Mouse (Mus musculus): ENCODE data around the gene Wipi1.

DNA sequence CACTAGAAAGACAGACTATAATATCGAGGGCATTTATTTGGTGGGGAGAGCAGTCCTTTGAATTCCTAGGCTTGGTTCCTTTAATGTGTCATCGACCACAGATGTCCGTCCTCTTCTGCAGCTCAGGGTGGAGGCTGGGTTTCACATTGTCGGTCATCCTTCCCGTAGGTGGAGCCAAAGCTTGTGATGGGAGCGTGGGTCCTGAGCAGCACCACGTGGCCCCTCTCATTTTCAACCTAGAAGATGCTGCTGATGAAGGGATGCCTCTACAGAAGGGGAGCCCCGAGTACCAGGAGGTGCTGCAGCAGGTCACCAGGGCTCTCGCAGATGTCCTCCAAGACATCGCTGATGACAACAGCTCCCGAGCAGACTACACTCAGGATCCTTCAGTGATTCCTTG is 39.7 kb downstream of the Wipi1 start:
- TF ChIP-seq CTCF (IDR thresholded peaks at IDR 0.05; ENCODE audit: borderline replicate concordance, control insufficient read depth, extremely low read depth, insufficient read depth, low read length, poor library complexity), result no peak
- TF ChIP-seq POLR2A (IDR thresholded peaks at IDR 0.05; ENCODE audit: control insufficient read depth, extremely low read depth, insufficient read depth, low read length, poor library complexity), result no peak
